Mouse (Mus musculus) CH12.LX (cell line): ENCODE measurements at regions not wholly inside any gene's neighbourhood (a gene's known extent, or its start where the extent isn't known, plus 50 kb on each side); places are given as distances from the start of the nearest gene placed in this dataset.

Experiments used
- DNase-seq: peaks from one replicate; pipeline ENCODE4 v3.0.0-alpha.2; 2013; ENCODE audit errors: extremely low read depth
- H3K27ac ChIP-seq: 2 replicates; pipeline ENCODE4 v1.5.1; 2012; ENCODE audit warnings: low read depth, mild to moderate bottlenecking, control low read depth, moderate library complexity; ENCODE audit not compliant: insufficient read depth
- H3K27me3 ChIP-seq: replicated peaks from 2 replicates; pipeline ENCODE3; 2012; ENCODE audit warnings: inconsistent platforms
- H3K36me3 ChIP-seq, 2 experiments: replicated peaks in 1 of 2; 2 replicates each; pipeline versions ENCODE3 to v1.6.1; 2012; ENCODE audit warnings: inconsistent platforms in 1 of 2, low read length in 1 of 2, mild to moderate bottlenecking in 1 of 2, mixed read lengths in 1 of 2, moderate library complexity in 1 of 2; ENCODE audit not compliant: control insufficient read depth in 1 of 2, insufficient read depth in 1 of 2
- H3K4me1 ChIP-seq, 2 experiments: 2 replicates each; pipeline ENCODE4 v1.6.1; 2012; ENCODE audit warnings: inconsistent platforms in 1 of 2, moderate library complexity in 1 of 2; ENCODE audit not compliant: insufficient read depth in 2 of 2, control insufficient read depth in 1 of 2
- H3K4me2 ChIP-seq: 2 replicates; pipeline ENCODE4 v1.6.1; 2012; ENCODE audit warnings: low read depth, mild to moderate bottlenecking, control low read depth; ENCODE audit not compliant: poor library complexity, insufficient read depth, severe bottlenecking
- H3K4me3 ChIP-seq, 3 experiments: fragments of 150-350 bp in 1 of 3; sonication (generic) in 1 of 3; replicated peaks in 1 of 3; 2 replicates each; pipeline versions ENCODE3 to v1.5.1; 2011 to 2012; ENCODE audit warnings: low read depth in 2 of 3, low read length in 2 of 3, mild to moderate bottlenecking in 2 of 3, moderate library complexity in 2 of 3, control low read depth in 1 of 3, improper control_type of control experiment in 1 of 3, inconsistent platforms in 1 of 3, mixed read lengths in 1 of 3; ENCODE audit not compliant: poor library complexity in 1 of 3
- H3K79me2 ChIP-seq: replicated peaks from 2 replicates; pipeline ENCODE4 v1.6.1; 2012; ENCODE audit warnings: mild to moderate bottlenecking, moderate library complexity; ENCODE audit not compliant: control insufficient read depth, poor library complexity, insufficient read depth, severe bottlenecking; ENCODE audit errors: extremely low read depth
- H3K9ac ChIP-seq: 2 replicates; pipeline ENCODE4 v1.6.1; 2012; ENCODE audit warnings: low read depth, mild to moderate bottlenecking, control low read depth, moderate library complexity; ENCODE audit not compliant: insufficient read depth
- H3K9me3 ChIP-seq: replicated peaks from 2 replicates; pipeline ENCODE3; 2012; ENCODE audit warnings: low read length, inconsistent platforms, mixed read lengths
- CHD2 ChIP-seq: IDR thresholded peaks from 2 replicates; pipeline ENCODE4 v1.6.1; 2011; ENCODE audit warnings: low read length, improper control_type of control experiment
- CTCF ChIP-seq, 2 experiments: IDR thresholded peaks in 1 of 2; conservative IDR thresholded peaks in 1 of 2; 2 replicates each; pipeline ENCODE4 v1.5.1; 2011 to 2012; ENCODE audit warnings: low read depth in 2 of 2, low read length in 2 of 2, improper control_type of control experiment in 1 of 2, inconsistent platforms in 1 of 2, mild to moderate bottlenecking in 1 of 2, moderate library complexity in 1 of 2
- E2F4 ChIP-seq: IDR thresholded peaks from 2 replicates; pipeline ENCODE4 v1.6.1; 2011; ENCODE audit warnings: low read depth, low read length, improper control_type of control experiment; ENCODE audit not compliant: insufficient replicate concordance
- ELF1 ChIP-seq: IDR thresholded peaks from 2 replicates; pipeline ENCODE4 v1.6.1; 2014; ENCODE audit warnings: low read depth, mild to moderate bottlenecking, inconsistent platforms, low read length, improper control_type of control experiment
- EP300 ChIP-seq: IDR thresholded peaks from 2 replicates; pipeline ENCODE4 v1.6.1; 2011; ENCODE audit warnings: low read length, improper control_type of control experiment
- IRF4 ChIP-seq: IDR thresholded peaks from 2 replicates; pipeline ENCODE4 v1.6.1; 2014; ENCODE audit warnings: low read depth, mild to moderate bottlenecking, inconsistent platforms, low read length, improper control_type of control experiment
- JUN ChIP-seq: IDR thresholded peaks from 2 replicates; pipeline ENCODE4 v1.6.1; 2011; ENCODE audit warnings: low read depth, mild to moderate bottlenecking, low read length, improper control_type of control experiment, moderate library complexity; ENCODE audit not compliant: insufficient read depth
- JUND ChIP-seq: conservative IDR thresholded peaks from 2 replicates; pipeline ENCODE4 v1.6.1; 2011; ENCODE audit warnings: low read depth, low read length, improper control_type of control experiment
- KAT2A ChIP-seq: IDR thresholded peaks from 2 replicates; pipeline ENCODE4 v1.6.1; 2012; ENCODE audit warnings: low read length, improper control_type of control experiment, inconsistent platforms; ENCODE audit not compliant: insufficient replicate concordance
- MAFK ChIP-seq: IDR thresholded peaks from 2 replicates; pipeline ENCODE4 v1.6.1; 2011; ENCODE audit warnings: low read length, improper control_type of control experiment; ENCODE audit not compliant: insufficient replicate concordance
- MAX ChIP-seq: IDR thresholded peaks from 2 replicates; pipeline ENCODE4 v1.6.1; 2011; ENCODE audit warnings: low read length, improper control_type of control experiment
- MEF2A ChIP-seq: IDR thresholded peaks from 2 replicates; pipeline ENCODE4 v1.6.1; 2014; ENCODE audit warnings: low read depth, mild to moderate bottlenecking, inconsistent platforms, low read length, improper control_type of control experiment, borderline replicate concordance
- NELFE ChIP-seq: IDR thresholded peaks from 2 replicates; pipeline ENCODE4 v1.6.1; 2011; ENCODE audit warnings: low read depth, low read length, improper control_type of control experiment
- PAX5 ChIP-seq: IDR thresholded peaks from 2 replicates; pipeline ENCODE4 v1.6.1; 2012; ENCODE audit warnings: low read length, inconsistent platforms, mixed read lengths
- RCOR1 ChIP-seq: conservative IDR thresholded peaks from 2 replicates; pipeline ENCODE4 v1.6.1; 2012; ENCODE audit warnings: low read depth, mild to moderate bottlenecking, inconsistent platforms, low read length, improper control_type of control experiment
- SIN3A ChIP-seq: IDR thresholded peaks from 2 replicates; pipeline ENCODE4 v1.6.1; 2012; ENCODE audit warnings: low read length, improper control_type of control experiment, inconsistent platforms
- SMC3 ChIP-seq: IDR thresholded peaks from 2 replicates; pipeline ENCODE4 v1.6.1; 2011; ENCODE audit warnings: low read depth, low read length, improper control_type of control experiment
- TBP ChIP-seq: conservative IDR thresholded peaks from 2 replicates; pipeline ENCODE4 v1.6.1; 2011; ENCODE audit warnings: low read depth, low read length, improper control_type of control experiment
- TCF12 ChIP-seq: IDR thresholded peaks from 2 replicates; pipeline ENCODE4 v1.6.1; 2014; ENCODE audit warnings: low read depth, mild to moderate bottlenecking, inconsistent platforms, low read length, improper control_type of control experiment
- UBTF ChIP-seq: IDR thresholded peaks from 2 replicates; pipeline ENCODE4 v1.6.1; 2012; ENCODE audit warnings: low read depth, mild to moderate bottlenecking, inconsistent platforms, low read length, improper control_type of control experiment, moderate library complexity
- USF1 ChIP-seq: IDR thresholded peaks from 2 replicates; pipeline ENCODE4 v1.6.1; 2014; ENCODE audit warnings: low read depth, mild to moderate bottlenecking, inconsistent platforms, low read length, improper control_type of control experiment
- USF2 ChIP-seq: conservative IDR thresholded peaks from 2 replicates; pipeline ENCODE4 v1.6.1; 2011; ENCODE audit warnings: low read depth, low read length, improper control_type of control experiment
- ZC3H11A ChIP-seq: IDR thresholded peaks from 2 replicates; pipeline ENCODE4 v1.6.1; 2012; ENCODE audit warnings: low read depth, mild to moderate bottlenecking, inconsistent platforms, low read length, improper control_type of control experiment
- ZKSCAN1 ChIP-seq: IDR thresholded peaks from 2 replicates; pipeline ENCODE4 v1.6.1; 2012; ENCODE audit warnings: low read depth, inconsistent platforms, low read length, improper control_type of control experiment, borderline replicate concordance
- dilution Hi-C: fragments of 300-500 bp; cut with MboI; formaldehyde crosslinking; loops from 2 replicates; pipeline ENCODE4 v1.14.3; 2020; ENCODE audit warnings: low sequenced_read_pairs; ENCODE audit not compliant: extremely low pct_unique_long_range_greater_than_20kb, extremely low pct_ligation_motif_present
- in situ Hi-C: fragments of 300-500 bp; cut with MboI; formaldehyde crosslinking; loops from 3 replicates; pipeline ENCODE4 v1.14.3; 2019; ENCODE audit warnings: low sequenced_read_pairs, low pct_ligation_motif_present, low pct_unique_long_range_greater_than_20kb, mixed read lengths

- no peaks in the 10 kb centered on the region for H3K79me2 ChIP-seq
- no peak overlapping the region for H3K27ac ChIP-seq
- in situ Hi-C loops (no loop called here), dilution Hi-C loops (no loop called here)
- no peak overlapping the region for H3K4me2 ChIP-seq
- H3K36me3 ChIP-seq: no peaks in the 10 kb centered on the region
- H3K4me1 ChIP-seq: peaks cover 0 to 20% of the 10 kb centered on the region in 2 experiments; a peak in 1 of 4 replicates
- TF ChIP-seq PAX5 (no peak), SIN3A (no peak)
- no peaks in the 10 kb centered on the region for H3K27me3 ChIP-seq
- DNase-seq: no peak
- H3K9me3 ChIP-seq: no peaks in the 10 kb centered on the region
- H3K4me3 ChIP-seq: no peak overlapping the region
- H3K9ac ChIP-seq: no peak overlapping the region
These were observed 1125.6 kb upstream of the Zeb2 start for GRCm38 (mm10) chr2:46242806-46243205.

DNA sequence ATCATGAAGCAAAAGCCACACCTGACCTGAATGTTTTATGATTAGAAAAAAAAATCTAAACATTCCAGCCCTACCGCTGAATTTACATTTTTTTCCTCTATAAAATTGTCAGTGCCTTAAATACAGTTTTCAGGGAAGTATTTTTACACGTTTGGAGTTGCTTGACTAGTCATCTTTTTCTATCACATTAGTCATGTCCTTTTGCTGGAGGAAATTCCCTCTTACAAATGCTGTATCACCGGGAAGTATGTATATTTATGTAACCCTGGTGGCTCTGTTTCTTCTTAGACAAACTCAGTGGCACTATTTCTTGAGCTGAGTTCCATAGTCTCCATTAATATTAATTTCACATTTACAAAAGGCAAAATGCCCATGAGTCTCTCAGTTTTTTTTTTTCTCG is 1122.7 kb upstream of the Zeb2 start:
- in situ Hi-C loops: no loop called here
- H3K9me3 ChIP-seq: no peaks in the 10 kb centered on the region
- dilution Hi-C loops: no loop called here
- no peak for DNase-seq
- H3K4me2 ChIP-seq: no peak overlapping the region
- no peaks in the 10 kb centered on the region for H3K27me3 ChIP-seq
- peaks cover 0 to 9% of the 10 kb centered on the region in 2 experiments; a peak in 1 of 4 replicates for H3K4me1 ChIP-seq
- H3K36me3 ChIP-seq: no peaks in the 10 kb centered on the region
- H3K4me3 ChIP-seq: no peak overlapping the region
- TF ChIP-seq JUN (no peak), TBP (no peak), CHD2 (0 out of 2 replicates have a peak, but pooled peaks have one; percentile 5), IRF4 (no peak), KAT2A (no peak), EP300 (0 out of 2 replicates have a peak, but pooled peaks have one; percentile 9), NELFE (no peak)
- H3K27ac ChIP-seq: no peak overlapping the region
- no peaks in the 10 kb centered on the region for H3K79me2 ChIP-seq
- H3K9ac ChIP-seq: no peak overlapping the region

GRCm38 (mm10) chr2:46230791-46231450 is 1113.7 kb upstream of the Zeb2 start:
- Histone ChIP-seq H3K36me3 (no peaks in the 10 kb centered on the region), H3K27me3 (no peaks in the 10 kb centered on the region), H3K4me1 (no peaks in the 10 kb centered on the region), H3K9ac (no peak overlapping the region), H3K4me2 (no peak overlapping the region), H3K9me3 (no peaks in the 10 kb centered on the region), H3K79me2 (no peaks in the 10 kb centered on the region), H3K4me3 (no peak overlapping the region), H3K27ac (no peak overlapping the region)
- dilution Hi-C loops: no loop called here
- DNase-seq: no peak
- in situ Hi-C loops: no loop called here
- TF ChIP-seq CTCF (conservative IDR thresholded peaks at IDR 0.05 in 1 of 2, IDR thresholded peaks at IDR 0.05 in 1 of 2; ENCODE audit: low read depth in 2 of 2, low read length in 2 of 2) (no peak), JUND (no peak), MAFK (no peak), IRF4 (no peak), USF1 (no peak), EP300 (no peak), SMC3 (no peak), MEF2A (no peak), E2F4 (no peak), ZC3H11A (no peak), USF2 (no peak), RCOR1 (no peak), ZKSCAN1 (no peak), ELF1 (no peak), JUN (no peak), MAX (no peak), TCF12 (no peak), UBTF (no peak)
- TF ChIP-seq, all 38 proteins: peak for 0
